Mouse (Mus musculus) embryonic stem cell, embryonic (primary cell): ENCODE results near the gene Olfr1223.
"Not testable (repeated sequence)": the region's sequence is repeated elsewhere in the genome, so short reads cannot be mapped to it uniquely, and the experiment has no call there.

ENCODE experiments used
- CTCF ChIA-PET, 4 experiments: fragments of 300-600 bp in 2 of 4; fragments of 350-600 bp in 2 of 4; sonication (Branson Sonifier 250); formaldehyde crosslinking; loops; one replicate each; lab custom pipeline; 2022; ENCODE audit warnings: inconsistent platforms in 2 of 4; lab: Charles Lee
- POLR2A ChIA-PET, 4 experiments: fragments of 300-600 bp in 2 of 4; fragments of 350-600 bp in 2 of 4; sonication (Branson Sonifier 250); formaldehyde crosslinking; loops; one replicate each; lab custom pipeline; 2022; ENCODE audit warnings: antibody characterized with exemption in 4 of 4, inconsistent platforms in 1 of 4; lab: Charles Lee

The Olfr1223 gene

GRCm38 (mm10) chr2:89151460-89151859, at the start of gene Olfr1223:
Gene Olfr1223, minus strand, starts transcription at chr2:89151560.
- CTCF ChIA-PET, result no interaction called here
- POLR2A ChIA-PET, result no interaction called here

- ChIA-PET CTCF (no interaction called here), POLR2A (no interaction called here)
Observed at GRCm38 (mm10) chr2:89199948-89200347, 48.6 kb upstream of the Olfr1223 start, which contains the start of gene Olfr1226. Gene Olfr1226, minus strand, starts transcription at chr2:89200048.

- ChIA-PET CTCF (no interaction called here), POLR2A (no interaction called here)
Observed at GRCm38 (mm10) chr2:89196325-89196982, 45.1 kb upstream of the Olfr1223 start.

GRCm38 (mm10) chr2:89174569-89174968, 23.2 kb upstream of the Olfr1223 start, which contains the start of gene Olfr1225:
Gene Olfr1225, minus strand, starts transcription at chr2:89174669.
- ChIA-PET POLR2A (no interaction called here), CTCF (no interaction called here)

GRCm38 (mm10) chr2:89164711-89165110, 13.4 kb upstream of the Olfr1223 start:
- POLR2A ChIA-PET, CTCF ChIA-PET: not testable (repeated sequence)

GRCm38 (mm10) chr2:89163991-89164390, 12.6 kb upstream of the Olfr1223 start, which contains the start of gene Olfr1224-ps1:
Gene Olfr1224-ps1, minus strand, starts transcription at chr2:89164091.
- POLR2A ChIA-PET, CTCF ChIA-PET: not testable (repeated sequence)

GRCm38 (mm10) chr2:89132954-89133353, 18.4 kb downstream of the Olfr1223 start, which contains the start of gene Olfr1222:
Gene Olfr1222, minus strand, starts transcription at chr2:89133054.
- POLR2A ChIA-PET, result no interaction called here
- CTCF ChIA-PET, result no interaction called here

GRCm38 (mm10) chr2:89117183-89117582, 34.2 kb downstream of the Olfr1223 start, which contains the start of gene Olfr1221:
Gene Olfr1221, minus strand, starts transcription at chr2:89117283.
- CTCF ChIA-PET, result no interaction called here
- POLR2A ChIA-PET, result no interaction called here

GRCm38 (mm10) chr2:89106735-89107134, 44.6 kb downstream of the Olfr1223 start, which contains the start of gene Olfr1220:
Gene Olfr1220, minus strand, starts transcription at chr2:89106835.
- ChIA-PET POLR2A (no interaction called here), CTCF (interaction anchor here in 1 of 4 experiments (0.6 kb wide), 1 partner anchor 170 kb away, joined by 3 read pairs; no protein-coding TSS in a partner anchor)

GRCm38 (mm10) chr2:89105651-89106050, 45.7 kb downstream of the Olfr1223 start:
- ChIA-PET POLR2A (no interaction called here), CTCF (no interaction called here)

- POLR2A ChIA-PET, result interaction anchor here in 1 of 4 experiments (0.5 kb wide), 1 partner anchor 1367 kb away, joined by 7 read pairs; no protein-coding TSS in a partner anchor
Observed at GRCm38 (mm10) chr2:89093848-89094247, 57.5 kb downstream of the Olfr1223 start.

More at GRCm38 (mm10) chr2:89093848-89094247, 57.5 kb downstream of the Olfr1223 start:
- CTCF ChIA-PET, result no interaction called here
